Mouse (Mus musculus) natural killer cell, adult 2 months (primary cell): ENCODE data around the gene Rhox3e.
"Not testable (repeated sequence)": the region's sequence is repeated elsewhere in the genome, so short reads cannot be mapped to it uniquely, and the experiment has no call there.

ENCODE experiments used
- DNase-seq, 2 experiments: peaks; one replicate each; pipeline ENCODE4 v3.0.0; 2022; ENCODE audit warnings: low spot score in 2 of 2

Gene Rhox3e

DNA sequence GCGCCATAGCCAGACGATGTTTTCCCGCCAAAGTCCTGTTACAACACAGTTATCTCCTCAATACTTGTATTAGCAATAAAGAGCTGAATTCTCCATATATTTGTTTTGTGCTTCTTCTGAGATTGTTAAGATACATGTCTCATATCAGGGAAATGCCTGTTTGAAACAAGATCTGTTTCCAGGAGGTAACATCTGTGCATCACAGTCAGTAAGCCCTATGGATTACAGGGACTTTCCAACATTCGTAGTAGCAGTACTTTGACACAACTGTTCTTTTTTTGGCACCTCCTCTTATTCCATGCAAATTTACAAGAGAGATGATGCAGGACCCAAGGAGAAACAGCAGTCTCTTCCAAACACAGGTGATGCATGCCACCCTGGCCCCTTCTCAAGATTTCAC, at the start of gene Rhox3e:
TSS of gene Rhox3e (plus strand) at position 301 of the 400 bp plus-strand sequence.
- not testable (repeated sequence) for DNase-seq

DNA sequence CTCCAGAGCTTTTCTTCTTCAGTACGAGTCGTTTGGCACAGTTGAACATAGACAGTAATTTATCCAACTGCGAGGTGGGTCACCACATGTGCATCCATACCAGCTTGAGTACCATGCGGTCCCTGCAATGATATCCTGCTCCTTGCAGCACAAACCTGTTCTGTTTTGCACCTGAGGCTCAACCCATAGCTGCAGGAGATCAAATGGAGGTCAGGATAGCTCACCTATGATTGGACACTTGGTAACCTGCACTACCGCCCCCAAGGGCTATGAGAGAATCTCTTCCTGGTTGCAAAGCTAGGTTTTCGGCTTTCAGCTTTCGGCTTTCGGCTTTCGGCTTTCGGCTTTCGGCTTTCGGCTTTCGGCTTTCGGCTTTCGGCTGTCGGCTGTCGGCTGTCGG, 27.8 kb upstream of the Rhox3e start, which contains the start of gene Rhox4d:
TSS of gene Rhox4d (plus strand) at position 301 of the 400 bp plus-strand sequence.
- DNase-seq: not testable (repeated sequence)

DNA sequence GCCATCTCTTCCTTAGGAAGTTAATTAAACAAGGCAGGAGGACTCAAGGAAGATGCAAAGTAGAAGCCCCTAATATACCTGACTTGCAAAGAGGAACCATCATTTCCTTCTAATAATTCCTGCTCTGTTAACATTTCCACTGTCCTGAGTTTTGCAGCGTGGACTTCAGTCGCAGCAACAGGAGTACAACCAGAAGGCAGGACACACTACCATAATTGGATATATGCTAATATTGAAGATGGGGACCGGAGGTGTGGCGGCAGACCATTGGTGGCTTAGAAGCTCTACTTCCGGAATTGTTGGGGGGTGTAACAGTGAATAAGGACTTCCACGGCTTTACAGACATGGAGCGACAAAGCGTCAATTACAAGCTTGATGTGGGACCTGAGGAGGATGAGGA, 11.7 kb upstream of the Rhox3e start, which contains the start of gene Rhox2e:
TSS of gene Rhox2e (plus strand) at position 301 of the 400 bp plus-strand sequence.
- not testable (repeated sequence) for DNase-seq

DNA sequence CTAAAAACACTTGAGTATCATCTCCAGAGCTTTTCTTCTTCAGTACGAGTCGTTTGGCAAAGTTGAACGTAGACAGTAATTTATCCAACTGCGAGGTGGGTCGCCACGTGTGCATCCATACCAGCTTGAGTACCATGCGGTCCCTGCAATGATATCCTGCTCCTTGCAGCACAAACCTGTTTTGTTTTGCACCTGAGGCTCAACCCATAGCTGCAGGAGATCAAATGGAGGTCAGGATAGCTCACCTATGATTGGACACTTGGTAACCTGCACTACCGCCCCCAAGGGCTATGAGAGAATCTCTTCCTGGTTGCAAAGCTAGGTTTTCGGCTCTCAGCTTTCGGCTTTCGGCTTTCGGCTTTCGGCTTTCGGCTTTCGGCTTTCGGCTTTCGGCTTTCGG, 15.3 kb downstream of the Rhox3e start, which contains the start of gene Rhox4e:
TSS of gene Rhox4e (plus strand) at position 301 of the 400 bp plus-strand sequence.
- DNase-seq: not testable (repeated sequence)

DNA sequence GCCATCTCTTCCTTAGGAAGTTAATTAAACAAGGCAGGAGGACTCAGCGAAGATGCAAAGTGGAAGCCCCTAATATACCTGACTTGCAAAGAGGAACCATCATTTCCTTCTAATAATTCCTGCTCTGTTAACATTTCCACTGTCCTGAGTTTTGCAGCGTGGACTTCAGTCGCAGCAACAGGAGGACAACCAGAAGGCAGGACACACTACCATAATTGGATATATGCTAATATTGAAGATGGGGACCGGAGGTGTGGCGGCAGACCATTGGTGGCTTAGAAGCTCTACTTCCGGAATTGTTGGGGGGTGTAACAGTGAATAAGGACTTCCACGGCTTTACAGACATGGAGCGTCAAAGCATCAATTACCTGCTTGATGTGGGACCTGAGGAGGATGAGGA, 29.3 kb downstream of the Rhox3e start, which contains the start of gene Rhox2f:
TSS of gene Rhox2f (plus strand) at position 301 of the 400 bp plus-strand sequence.
- not testable (repeated sequence) for DNase-seq

DNA sequence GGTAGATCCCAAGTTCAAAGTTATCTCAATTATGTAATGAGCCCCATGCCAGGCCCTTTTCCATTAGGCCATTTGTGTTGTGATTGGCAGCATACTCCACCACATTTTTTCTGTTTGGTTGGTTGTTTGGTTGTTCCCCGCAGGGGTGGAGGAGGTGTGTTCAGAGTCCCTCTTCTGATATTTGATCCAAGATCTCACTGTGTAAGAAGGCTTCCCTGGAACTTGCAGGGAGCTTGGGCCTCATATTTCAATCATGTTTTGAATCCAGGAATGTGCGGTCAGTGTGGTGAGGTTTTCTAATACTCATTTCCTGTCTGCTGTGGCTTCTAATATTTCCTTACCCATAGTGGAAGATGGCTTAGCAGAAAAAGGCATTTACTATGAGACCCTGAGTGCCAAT, 30.8 kb downstream of the Rhox3e start:
- not testable (repeated sequence) for DNase-seq

DNA sequence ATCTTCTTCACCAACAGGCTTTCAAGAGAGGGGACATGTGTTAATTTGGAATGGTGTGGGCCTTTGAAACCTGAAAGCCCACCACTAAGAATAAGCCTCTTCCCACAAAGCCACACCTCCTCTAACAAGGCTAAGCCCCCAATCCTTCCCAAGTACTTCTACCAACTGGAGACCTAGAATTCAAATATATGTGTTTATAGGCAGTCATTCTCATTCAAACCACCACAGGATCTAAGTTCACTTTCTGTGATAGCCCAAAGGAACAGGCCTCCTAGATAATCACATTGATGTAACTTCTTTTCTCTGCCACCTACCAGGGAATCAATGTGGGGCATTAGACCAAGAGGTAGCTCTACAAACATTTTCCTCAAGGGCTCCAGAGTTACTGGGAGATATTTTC, 38.9 kb downstream of the Rhox3e start, which contains the start of gene Rhox3f:
TSS of gene Rhox3f (plus strand) at position 301 of the 400 bp plus-strand sequence.
- not testable (repeated sequence) for DNase-seq
